Mouse (Mus musculus): ENCODE results near the gene Ttll13.
A peak's percentile ranks its signal among the peaks of the same experiment; 100 is the strongest.

The Ttll13 gene

DNA sequence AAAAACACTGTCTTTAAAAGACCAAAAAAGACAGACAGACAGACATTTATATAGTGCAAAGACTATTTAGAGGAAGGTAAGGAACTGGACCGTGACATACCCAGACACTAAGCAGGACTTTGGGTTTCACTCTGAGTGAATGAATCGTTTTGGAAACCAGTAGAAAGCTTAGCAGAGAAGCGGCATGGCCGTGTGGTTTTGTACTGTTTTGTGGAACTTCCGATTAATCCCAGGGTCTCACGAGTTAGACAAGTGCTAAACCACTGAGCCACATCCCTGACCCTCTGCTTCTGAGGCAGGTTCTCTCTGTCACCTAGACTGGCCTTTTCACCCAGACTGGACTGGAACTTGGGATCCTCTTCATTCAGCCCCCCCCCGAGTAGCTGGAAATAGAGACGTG is 31.7 kb upstream of the Ttll13 start:
- DNase-seq (ENCODE audit: low read depth) = no peak

DNA sequence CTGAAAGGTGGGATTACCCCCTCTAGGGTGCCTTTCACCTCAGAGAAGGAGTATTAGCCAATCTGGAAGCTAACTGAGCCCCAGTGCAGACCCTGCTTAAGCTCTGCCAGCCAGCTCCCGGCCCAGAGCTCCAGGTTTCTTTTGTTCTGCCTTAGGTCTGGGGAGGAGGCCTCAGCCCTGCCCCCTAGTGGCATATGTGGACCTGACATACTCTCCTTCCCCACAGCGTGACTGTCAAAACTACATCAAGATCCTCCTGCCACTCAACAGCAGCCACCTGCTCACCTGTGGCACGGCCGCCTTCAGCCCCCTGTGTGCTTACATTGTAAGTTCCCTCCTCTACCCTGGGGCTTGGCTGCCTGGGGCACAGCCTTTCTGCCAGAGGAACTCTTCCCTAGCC is 30.8 kb upstream of the Ttll13 start:
- peak; percentile 70 for DNase-seq (ENCODE audit: low read depth)

DNA sequence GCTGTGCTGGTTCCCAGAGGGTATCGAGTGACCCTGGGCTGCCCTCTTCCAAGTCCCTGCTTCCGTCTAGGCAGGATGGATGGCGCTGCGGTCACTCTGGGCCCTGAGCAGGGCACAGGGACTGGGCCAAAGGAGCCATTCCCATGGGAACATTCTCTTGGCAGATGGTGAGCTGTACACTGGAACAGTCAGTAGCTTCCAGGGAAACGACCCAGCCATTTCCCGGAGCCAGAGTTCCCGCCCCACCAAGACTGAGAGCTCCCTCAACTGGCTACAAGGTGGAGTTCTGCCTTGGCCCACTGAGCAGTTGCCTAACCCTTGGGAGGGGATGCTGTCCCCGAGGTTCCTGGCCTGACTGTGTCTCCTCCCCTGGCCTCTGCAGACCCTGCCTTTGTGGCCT is 29.6 kb upstream of the Ttll13 start:
- no peak for DNase-seq (ENCODE audit: low read depth)

DNA sequence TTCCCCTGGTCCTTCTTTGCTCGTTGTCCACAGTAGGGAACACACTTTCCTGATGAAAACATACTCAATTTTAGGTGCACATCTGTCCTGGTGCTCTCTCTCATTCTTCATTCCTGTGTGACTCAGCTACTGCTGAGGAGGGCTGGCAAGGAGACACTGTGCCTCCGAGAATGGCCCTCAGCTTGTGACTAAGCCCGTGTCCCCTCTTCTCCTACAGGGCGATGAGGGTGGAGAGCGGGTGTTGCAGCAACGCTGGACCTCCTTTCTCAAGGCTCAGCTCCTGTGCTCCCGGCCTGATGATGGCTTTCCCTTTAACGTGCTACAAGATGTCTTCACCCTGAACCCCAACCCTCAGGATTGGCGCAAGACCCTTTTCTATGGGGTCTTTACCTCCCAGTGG is 27.5 kb upstream of the Ttll13 start:
- no peak for DNase-seq (ENCODE audit: low read depth)

DNA sequence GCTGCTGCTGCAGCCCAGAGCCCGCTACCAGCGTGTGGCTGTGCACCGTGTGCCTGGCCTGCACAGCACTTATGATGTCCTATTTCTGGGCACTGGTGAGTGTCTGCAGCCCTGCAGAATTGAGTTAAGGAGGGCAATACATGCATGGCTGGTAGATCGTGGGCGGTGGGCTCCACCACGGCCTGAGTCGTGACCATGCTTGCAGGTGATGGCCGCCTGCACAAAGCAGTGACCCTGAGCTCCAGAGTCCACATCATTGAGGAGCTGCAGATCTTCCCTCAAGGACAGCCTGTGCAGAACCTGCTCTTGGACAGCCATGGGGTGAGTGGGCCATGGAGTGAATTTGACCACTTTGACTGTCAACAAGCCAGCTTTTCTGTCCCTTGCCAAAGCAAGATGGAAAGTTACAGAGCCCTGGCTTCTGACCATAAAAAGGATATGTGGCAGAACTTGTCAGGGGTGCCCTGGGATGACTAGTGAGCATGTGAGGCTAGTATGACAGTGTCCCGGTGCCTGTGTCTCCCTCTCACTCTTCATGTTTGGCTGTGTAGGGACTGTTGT is 25.9 kb upstream of the Ttll13 start:
- DNase-seq (ENCODE audit: low read depth) = no peak

DNA sequence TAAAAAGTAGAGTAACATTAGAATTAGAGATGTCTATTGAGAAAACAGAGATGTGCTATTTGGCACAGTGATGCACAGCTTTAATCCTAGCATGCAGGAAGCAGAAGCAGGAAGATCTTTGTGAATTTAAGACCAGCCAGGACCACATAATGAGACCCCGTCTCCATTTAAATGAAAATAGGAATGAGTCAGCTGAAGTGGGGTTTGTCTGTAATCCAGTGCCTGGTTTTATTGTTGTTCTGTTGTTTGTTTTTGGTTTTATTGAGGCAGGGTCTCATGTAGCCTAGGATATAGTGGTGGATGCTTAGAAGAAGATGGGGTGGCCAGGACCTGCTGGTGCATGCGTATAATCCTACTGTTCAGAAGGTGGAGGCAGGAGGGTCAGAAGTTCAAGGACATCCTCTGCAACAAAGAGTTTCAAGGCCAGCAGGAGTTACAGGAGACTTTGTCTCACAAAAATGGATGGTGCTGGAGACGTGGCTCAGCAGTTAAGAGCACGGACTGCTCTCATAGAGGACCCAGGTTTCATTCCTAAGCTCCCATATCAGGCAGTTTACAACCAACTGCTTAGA is 24.9 kb upstream of the Ttll13 start:
- DNase-seq (ENCODE audit: low read depth) = no peak

DNA sequence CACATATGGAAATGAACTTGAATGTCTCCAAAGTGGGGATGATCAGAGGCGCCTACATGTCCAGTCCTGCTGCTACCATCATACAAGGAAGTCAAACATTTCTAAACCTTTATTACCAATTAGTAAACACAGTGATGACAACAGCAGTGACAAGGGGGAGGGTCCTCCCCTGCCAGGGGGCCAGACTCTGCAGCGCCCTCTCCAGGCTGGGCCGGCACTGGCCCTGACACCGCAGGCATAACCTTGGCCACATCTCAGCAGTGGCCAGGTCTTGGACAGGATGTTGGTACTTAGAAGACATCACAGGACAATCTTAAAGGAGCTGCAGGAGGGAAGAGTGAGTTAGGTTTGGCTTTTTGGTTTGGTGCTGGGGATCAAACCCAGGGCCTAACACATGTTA is 19.1 kb upstream of the Ttll13 start:
- DNase-seq (ENCODE audit: low read depth) = no peak

DNA sequence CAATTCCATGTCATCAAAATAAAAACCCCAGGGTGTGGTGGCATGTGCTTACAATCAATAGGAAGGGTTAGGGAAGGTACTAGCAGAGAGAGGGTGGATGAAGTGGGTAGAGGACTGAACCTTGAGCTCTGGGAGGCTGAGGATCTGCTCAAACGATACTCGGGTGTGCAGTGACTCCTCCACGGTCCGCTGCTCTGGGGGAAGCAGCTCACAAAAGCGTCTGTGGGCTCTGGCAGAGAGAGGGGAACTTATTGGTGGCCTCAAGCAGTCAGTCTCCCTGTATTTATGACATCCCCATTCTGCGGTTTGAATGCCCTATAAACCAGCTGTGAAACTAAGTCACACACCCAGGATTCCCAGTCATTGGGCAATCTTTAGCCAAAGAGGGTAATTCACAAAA is 16.0 kb upstream of the Ttll13 start:
- DNase-seq (ENCODE audit: low read depth) = no peak

DNA sequence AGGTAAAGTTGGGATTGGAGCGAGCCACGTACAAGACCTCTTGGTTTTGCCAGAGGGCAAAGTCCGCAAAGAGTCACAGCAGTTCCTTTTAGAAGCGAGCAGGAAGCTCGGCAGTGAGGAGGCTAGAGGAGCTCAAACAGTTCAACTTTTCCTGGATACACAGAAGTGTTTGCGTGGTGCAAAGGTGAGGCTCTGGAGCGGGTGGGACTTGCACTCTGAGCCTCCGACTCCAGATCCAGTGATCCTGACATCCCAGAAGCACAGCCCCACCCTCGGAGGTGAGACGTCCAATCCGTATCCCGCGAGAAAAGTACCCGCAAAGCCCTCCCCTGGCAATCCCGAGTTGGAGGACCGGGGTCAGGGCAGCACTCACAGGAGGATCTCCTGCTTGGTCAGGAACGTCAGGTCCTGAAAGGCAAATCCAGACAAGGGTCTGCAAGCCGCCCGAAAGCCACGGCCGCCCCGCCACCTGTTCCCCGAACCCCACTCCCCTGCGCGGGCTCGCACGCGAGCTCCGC is 14.1 kb upstream of the Ttll13 start:
- no peak for DNase-seq (ENCODE audit: low read depth)

DNA sequence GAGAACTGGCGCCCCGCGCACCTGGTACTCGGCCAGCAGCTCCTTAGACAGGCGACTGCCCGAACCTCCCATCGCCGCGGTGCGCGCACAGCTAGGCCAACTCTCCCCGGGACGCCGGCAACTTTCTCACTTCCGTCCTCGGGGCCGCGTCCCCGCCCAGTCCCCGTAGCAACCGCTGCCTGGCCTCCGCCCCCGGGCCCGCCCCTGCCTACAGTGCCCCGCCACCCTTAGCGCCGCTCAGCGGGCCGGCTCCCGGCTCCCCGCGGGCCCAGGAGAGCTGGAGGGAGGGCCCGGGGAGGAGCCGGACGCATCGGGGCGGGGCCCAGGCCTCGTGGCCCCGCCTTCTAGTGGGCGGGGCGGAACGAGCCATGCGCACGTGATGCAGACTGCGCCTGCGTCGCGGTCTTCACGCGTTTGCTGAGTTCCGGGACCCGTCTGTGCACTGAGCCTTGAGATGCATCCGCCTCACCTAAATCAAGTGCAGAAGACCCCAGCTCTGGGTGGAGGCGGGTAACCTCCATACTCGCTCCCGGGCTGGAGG is 13.6 kb upstream of the Ttll13 start, which contains the start of the genes Cib1 and Gdpgp1:
Gene Cib1 (minus strand): TSS at position 325 of the 541 bp plus-strand sequence.
Gene Gdpgp1 (plus strand): TSS at position 377 of the 541 bp plus-strand sequence.
- DNase-seq (ENCODE audit: low read depth) = peak; percentile 94

DNA sequence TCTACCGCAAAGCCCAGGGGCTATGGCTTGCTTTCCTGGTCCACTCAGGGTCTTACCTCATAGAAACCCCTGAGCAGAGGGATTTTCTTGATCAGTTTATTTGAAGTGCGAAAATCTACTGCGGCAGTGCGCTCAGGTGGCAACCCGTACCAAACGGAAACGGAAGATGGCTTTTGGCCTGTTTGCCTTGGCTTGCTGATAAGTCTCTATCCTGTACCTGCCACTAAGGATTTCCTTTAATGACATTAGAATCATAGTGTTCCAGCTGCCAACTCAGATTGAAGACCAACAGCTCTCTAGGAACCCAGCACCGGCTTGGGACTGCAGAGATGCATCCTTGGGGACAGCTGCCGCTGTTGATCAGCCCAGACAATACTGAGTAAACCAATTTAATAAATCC is 12.4 kb upstream of the Ttll13 start:
- DNase-seq (ENCODE audit: low read depth) = no peak

DNA sequence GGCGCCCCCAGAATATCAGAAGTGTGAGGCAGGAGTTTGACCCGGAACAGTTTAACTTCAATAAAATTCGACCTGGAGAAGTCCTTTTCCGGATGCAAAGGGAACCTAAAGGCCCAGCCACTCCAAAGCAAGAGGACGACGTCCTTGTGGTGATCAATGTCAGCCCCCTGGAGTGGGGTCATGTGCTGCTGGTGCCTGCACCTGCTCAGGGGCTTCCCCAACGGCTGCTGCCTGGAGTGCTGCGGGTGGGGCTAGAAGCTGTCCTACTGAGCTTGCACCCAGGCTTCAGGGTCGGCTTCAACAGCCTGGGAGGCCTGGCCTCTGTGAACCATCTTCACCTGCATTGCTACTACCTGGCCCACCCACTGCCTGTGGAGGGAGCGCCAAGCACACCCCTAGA is 7.6 kb upstream of the Ttll13 start:
- DNase-seq (ENCODE audit: low read depth) = no peak

DNA sequence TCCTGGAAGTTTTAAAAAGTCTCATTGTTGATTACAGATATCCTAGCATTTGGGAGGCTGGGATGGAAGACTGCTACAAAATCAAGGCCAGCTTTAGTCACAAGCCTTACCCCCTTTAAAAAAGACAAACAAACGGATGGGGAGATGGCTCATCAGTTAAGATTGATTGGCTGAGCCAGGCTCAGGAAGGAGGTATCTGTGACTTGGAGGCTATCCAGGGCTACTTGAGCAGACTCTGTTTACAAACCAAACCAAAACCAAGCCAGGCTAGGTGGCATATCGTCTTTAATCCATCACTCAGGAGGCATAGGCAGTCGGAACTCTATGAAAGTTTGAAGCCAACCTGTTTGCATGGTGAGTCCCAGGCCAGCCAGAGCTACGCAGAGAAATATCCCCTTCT is 4.5 kb upstream of the Ttll13 start:
- DNase-seq (ENCODE audit: low read depth) = no peak

DNA sequence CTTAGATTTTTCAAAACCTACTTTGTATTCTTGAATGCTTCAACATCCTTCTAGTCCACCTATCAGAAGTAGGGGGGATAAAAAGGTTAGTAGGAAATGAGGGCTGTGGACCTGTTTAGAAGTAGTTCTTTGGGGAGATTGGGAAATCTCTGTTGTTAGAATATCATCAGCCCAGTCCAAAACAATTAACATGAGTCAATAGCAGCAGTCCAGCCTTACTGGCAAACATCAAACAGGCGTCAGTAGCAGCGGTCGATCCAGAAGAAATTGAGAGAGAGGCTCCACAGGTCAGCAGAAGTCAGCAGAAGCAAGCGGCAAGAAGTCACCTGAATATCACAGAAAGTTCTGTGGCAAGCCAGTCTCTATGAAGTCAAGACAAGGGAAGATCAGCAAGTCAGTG is 1.3 kb upstream of the Ttll13 start:
- no peak for DNase-seq (ENCODE audit: low read depth)

DNA sequence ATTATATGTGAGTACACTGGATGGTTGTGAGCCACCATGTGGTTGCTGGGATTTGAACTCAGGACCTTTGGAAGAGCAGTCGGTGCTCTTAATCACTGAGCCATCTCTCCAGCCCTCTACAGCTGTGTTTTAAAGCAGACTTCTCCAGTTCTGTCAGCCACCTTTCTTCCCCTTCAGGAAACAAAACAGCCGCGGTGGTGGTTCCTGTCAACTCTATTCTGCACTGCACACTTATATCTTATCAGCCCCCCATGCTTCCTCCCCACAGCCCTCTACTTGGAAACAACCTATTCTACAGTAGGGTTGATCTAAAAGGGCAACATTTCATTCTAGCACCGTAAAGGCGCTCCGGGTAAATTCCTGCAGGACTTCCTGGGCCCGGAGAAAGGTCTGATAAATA is 683 bp downstream of the Ttll13 start:
- no peak for DNase-seq (ENCODE audit: low read depth)

DNA sequence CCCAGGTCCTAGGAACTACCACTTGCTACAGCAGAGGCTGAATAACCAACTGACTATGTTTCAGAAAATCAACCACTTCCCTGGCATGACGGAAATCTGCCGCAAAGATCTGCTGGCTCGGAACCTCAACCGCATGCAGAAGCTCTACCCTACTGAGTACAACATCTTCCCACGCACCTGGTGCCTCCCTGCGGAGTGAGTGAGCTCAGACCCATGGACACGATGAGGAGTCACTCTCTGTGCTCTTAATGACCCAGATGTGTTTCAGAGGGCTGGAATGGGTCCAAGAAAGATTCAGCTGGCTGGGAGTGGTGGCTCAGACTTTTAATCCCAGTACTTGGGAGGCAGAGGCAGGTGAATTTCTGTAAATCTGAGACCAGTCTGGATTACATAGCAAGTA is 6.3 kb downstream of the Ttll13 start:
- no peak for DNase-seq (ENCODE audit: low read depth)

DNA sequence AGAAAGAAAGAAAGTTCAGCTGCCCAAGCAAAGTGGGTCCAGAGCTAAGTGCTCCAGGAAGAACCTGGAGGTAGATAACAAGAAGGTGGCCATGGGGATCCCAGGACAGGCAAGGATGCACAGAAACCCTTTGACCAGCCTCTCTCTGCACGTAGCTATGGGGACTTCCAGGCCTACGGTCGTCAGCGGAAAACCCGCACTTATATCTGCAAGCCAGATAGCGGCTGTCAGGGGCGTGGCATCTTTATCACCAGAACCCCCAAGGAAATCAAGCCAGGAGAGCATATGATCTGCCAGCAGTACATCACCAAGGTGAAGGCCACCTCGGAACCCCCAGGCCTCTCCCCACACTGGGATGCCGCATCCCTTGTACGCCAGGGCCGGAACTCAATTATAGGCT is 6.7 kb downstream of the Ttll13 start:
- no peak for DNase-seq (ENCODE audit: low read depth)

DNA sequence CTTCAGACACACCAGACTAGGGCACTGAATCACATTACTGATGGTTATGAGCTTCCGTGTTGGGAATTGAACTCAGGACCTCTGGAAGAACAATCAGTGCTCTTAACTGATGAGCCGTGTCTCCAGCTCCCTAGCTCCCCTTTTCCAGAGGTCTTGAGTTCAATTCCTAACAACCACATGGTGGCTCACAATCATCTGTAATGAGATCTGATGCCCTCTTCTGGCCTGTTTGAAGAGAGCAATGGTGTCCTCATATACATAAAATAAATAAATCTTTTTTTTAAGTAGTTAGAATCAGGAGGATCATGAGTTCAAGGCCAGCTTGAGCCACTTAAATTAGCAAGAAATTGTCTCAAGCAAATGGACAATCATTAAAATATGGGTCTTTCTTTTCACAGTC is 9.8 kb downstream of the Ttll13 start:
- no peak for DNase-seq (ENCODE audit: low read depth)

DNA sequence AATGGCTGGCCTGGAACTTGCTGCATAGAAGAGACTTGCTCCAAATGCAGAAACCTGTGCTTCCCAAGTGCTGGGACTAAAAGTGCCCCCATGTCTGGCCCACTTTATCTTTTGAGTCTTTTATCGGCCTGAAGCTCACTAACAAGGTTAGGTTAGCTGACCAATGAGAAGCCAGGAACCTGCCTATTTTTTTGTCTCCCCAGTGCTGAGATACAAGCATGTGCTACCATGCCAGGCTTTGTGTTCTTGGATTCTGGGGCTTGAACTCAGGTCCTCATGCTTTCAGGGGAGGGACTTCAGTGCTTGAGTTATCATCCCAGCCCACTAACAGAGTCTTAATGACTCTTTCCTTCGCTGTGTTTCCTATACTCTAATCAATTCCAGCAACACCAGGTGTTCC is 11.5 kb downstream of the Ttll13 start:
- no peak for DNase-seq (ENCODE audit: low read depth)

DNA sequence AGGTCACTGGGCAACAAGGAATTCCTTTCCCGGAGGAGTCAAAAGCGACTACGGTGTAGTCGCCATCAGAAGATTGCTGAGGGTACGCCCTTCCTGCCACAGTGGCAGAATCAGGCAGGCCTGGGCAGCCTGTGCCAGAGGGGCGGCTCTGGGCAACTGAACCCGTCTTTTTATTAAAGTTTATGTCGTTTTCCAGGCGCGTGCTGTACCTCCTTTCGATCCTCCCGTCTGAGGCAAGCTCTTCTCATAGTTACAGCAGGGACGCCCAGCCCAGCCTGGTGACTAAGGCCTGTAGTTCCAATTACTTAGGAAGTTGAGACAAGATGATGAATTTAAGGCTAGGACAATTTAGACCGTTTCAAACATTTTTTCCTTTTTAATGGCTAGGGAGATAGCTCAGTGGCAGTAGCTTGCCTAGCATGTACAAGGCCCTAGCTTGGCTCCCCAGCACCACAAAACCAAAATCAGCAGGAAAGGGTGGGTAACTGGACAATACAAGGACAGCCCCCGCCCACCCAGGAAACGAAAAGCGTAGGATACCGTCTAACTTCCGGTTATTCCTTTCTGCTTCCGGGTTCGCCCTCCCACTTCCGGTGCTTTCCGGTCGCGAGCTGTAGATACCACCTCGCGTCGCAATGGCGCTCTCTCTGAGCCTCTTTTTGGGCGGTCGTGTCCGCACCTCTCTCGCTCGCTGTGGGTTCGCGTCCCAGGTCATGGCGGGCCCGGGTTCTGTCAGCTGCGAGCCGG is 14.6 kb downstream of the Ttll13 start, which contains the start of gene Ngrn:
Gene Ngrn (plus strand): TSS at position 591 of the 747 bp plus-strand sequence.
- DNase-seq (ENCODE audit: low read depth) = peak; percentile 71

DNA sequence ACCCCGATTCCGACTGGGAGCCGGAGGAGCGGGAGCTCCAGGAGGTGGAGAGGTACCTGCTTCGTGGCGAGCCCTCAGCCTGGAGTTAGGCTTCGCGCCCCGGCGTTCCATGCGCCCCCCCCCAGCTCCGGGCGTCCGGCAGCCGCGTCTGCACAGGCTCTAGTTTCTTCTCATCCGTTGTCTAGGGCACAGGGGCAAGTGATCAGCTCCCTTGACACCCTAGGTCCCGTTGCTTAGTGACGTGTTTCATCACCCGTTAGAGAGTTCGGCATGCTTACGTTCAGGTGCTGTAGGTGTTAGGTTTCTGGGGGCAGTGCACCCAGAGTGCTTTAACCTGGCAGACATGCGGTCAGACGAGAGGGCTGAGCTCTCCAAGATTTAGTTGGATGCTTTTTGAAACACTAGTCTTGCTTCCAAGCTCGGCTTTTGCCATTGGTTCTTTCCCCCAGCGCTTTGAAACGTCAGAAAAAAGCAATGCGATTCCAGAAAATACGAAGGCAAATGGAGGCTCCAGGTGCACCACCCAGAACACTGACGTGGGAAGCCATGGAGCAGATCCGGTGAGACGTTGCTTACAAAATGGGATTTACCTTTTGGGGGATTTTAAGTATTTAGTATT is 15.3 kb downstream of the Ttll13 start:
- DNase-seq (ENCODE audit: low read depth) = no peak

DNA sequence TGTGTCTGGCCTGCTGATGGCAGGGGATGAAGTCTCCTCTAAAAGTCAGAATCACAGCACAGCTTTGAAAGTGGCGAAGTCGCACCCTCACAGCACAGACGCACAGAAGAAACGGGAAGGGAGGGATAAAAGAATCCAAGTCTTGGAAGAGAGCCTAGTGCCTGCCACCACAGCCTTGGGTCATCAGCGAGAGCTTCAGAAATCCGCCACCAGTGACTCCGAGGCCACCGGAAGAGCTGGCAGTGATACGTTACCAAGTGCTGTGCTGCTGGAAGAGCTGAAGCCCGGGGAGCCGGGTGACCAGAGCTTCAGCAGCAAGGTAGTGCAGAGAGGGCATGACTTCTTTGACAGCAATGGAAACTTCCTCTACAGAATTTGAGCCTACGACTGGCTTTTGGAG is 18.4 kb downstream of the Ttll13 start:
- DNase-seq (ENCODE audit: low read depth) = no peak

DNA sequence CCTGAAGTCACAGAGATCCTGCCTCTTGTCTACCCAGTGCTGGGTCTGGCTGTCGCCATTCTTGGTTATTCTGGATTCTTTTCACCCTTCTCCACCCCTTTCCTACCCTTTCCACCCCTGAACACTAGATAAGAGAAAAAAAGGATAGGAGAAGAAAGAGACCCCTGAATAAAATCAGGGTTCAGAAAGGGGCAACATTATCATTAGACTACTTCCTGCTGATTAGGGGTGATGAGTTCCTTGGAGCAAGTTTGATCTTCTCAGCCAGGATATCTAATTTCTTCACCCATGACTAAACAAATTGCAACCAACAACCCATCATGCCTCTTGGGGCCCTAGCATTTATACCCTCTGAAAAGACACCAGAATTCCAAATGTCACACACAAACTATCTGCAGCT is 21.6 kb downstream of the Ttll13 start:
- no peak for DNase-seq (ENCODE audit: low read depth)

Data from c-Kit-positive CD71-negative TER-119-negative erythroid progenitor cells, embryonic 14.5 days (primary cell).